Mouse (Mus musculus): Measurements from ENCODE around the gene Hyal5. TPM values are rescaled to one million over a fixed set of nuclear protein-coding genes. Genes with fewer than 3 reads are reported as not detected.

Hyal5 gene
- not detected in 2 replicates for polyA plus RNA-seq (2015; fragmentation: Nextera tagmentation; extraction: Ambion mirVana)

DNA sequence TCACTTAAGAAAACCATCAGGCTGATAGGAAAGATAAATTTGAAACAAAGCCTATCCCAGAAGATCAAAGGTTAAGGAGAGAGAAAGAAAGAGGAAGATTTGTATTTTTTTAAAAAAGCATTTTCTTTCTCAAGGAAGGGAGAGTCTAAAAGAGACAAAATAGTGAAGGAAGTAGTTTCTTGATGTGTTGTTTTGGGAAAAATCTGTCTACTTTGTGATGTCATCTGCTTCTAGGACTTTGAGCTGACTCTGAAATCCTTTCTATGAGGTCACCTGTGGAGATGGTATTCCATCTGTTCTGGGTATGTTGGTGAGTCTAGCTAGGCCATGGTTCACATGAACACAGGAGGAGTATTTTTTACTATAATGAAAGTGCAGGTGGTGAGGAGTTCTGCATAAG lies at the start of gene Hyal5:
Hyal5 (plus strand) TSS at position 301 of the 400 bp plus-strand sequence.
- H3K27ac ChIP-seq, result no peak within 1 kb of the TSS
- no peaks in the 10 kb centered on the region for H3K4me1 ChIP-seq
- no peak within 1 kb of the TSS for H3K4me2 ChIP-seq
- no peak for ATAC-seq (ENCODE audit: insufficient number of reproducible peaks, insufficient read depth, low FRiP score, low TSS enrichment, low read depth)
- H3K9me3 ChIP-seq, result no peaks in the 10 kb centered on the region
- no peak within 1 kb of the TSS for H3K9ac ChIP-seq
- H3K4me3 ChIP-seq, result no peak within 1 kb of the TSS
- H3K27me3 ChIP-seq, result no peaks in the 10 kb centered on the region
- H3K36me3 ChIP-seq, result no peaks in the 10 kb centered on the region

DNA sequence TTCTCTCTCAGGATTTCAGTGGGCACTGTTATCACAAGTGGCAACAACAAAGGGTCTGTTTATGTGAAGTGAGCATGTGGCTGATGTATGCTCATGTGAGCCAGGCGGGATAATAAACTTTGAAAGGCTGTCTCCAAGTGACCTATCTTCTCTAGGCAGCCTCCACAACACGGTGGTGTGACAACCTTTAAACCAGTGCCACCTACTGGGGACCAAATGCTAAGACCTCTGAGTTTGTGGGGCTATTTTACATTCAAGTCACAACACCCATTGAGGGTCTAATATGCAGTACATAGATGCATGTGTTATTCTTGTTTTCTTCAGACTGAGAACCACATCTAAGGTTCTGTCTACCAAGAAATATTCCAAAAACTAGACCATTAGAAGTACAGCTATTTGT lies 35.7 kb upstream of the Hyal5 start:
- H3K9me3 ChIP-seq, result no peaks in the 10 kb centered on the region
- H3K4me2 ChIP-seq, result no peak overlapping the region
- 55% methylated on average over 2 of the region's 2 CpGs for WGBS
- no peak overlapping the region for H3K27ac ChIP-seq
- no peak overlapping the region for H3K9ac ChIP-seq
- no peak for ATAC-seq (ENCODE audit: insufficient number of reproducible peaks, insufficient read depth, low FRiP score, low TSS enrichment, low read depth)
- H3K4me3 ChIP-seq, result no peak overlapping the region
- no peaks in the 10 kb centered on the region for H3K27me3 ChIP-seq
- H3K36me3 ChIP-seq, result no peaks in the 10 kb centered on the region
- no peaks in the 10 kb centered on the region for H3K4me1 ChIP-seq

DNA sequence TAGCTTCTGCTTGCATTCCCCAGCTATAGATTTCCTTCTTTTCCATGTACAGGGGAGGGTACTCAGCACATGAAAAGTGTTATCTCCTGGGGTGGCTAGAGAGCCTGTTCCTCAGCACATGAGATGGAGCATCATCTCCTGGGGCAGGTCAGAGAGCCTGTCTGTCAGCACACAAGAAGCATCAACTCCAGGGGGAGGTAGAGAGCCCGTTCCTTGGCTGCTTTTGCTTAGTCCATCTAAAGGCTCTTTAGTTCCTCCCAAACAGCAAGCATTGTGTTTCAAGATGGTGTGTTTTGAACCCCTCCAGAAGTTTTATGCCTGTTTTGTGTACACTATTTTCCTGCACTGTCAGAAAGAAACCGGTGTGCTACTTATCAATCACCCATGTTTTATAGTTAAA lies 2.5 kb downstream of the Hyal5 start:
- ATAC-seq (ENCODE audit: insufficient number of reproducible peaks, insufficient read depth, low FRiP score, low TSS enrichment, low read depth), result no peak
- H3K9me3 ChIP-seq, result no peaks in the 10 kb centered on the region

DNA sequence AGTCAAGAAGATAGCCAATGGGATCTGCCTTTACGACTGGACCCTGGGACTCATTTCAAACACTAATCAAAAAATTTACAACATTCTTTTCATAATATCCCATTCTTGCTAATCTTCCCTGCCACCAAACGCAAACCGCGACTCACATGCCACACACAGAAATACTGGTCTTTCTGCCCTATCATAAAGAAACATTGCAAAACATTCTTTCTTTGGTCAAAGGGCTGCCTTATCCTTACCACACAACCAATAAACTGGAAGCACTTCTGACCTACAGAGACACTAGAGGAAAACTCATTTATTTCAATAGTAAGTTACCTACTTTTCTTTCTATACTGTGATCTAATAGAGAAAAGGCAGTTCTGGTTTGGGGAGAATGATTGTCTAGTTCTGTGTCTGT lies 5.9 kb downstream of the Hyal5 start:
- Histone ChIP-seq H3K4me2 (no peak overlapping the region), H3K27ac (no peak overlapping the region), H3K4me1 (no peaks in the 10 kb centered on the region), H3K9ac (no peak overlapping the region), H3K9me3 (no peaks in the 10 kb centered on the region), H3K4me3 (no peak overlapping the region), H3K36me3 (no peaks in the 10 kb centered on the region), H3K27me3 (no peaks in the 10 kb centered on the region)
- 90% methylated on average over 4 of the region's 4 CpGs for WGBS
- no peak for ATAC-seq (ENCODE audit: insufficient number of reproducible peaks, insufficient read depth, low FRiP score, low TSS enrichment, low read depth)

More for the DNA sequence above, 2.5 kb downstream of the Hyal5 start:
- no peak overlapping the region for H3K4me3 ChIP-seq
- 44% methylated on average over 2 of the region's 2 CpGs for WGBS
- no peak overlapping the region for H3K4me2 ChIP-seq
- no peak overlapping the region for H3K27ac ChIP-seq
- no peaks in the 10 kb centered on the region for H3K4me1 ChIP-seq
- H3K36me3 ChIP-seq, result no peaks in the 10 kb centered on the region
- H3K27me3 ChIP-seq, result no peaks in the 10 kb centered on the region
- H3K9ac ChIP-seq, result no peak overlapping the region

DNA sequence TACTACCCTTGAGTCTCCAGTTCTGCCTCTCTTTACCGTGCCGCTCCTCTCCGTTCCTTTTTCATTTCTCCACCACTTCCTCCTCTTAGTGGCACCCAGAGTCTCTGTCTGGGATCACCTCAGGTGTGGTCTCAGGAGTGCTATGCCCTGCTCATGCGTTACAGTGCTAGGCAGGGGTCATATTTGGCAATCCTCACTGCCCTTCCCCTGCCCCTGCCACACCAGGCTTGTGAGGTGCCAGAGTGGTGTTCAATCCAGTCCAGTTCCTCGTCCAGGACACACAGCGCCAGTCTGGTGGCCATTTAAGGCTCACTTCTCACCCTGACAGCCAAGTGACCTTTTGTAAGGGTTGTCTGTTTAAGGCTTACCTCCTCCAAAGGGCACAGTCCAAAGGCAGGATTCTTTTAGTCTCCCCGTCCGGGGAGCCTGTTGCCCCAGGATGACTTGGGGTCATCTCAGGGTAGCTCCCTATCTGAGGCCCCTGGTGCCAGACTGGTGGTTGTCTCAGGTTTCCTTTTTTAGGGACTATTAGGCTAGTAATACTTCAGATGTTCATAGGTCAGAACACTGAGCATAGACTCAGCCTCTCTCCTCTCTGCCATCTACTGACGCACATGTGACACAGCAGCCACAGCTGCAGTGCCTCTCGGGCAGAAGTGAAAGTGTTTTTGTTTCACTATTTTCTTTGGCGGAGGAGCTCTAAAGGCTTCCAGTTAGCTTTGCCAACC lies 36.5 kb downstream of the Hyal5 start:
- Histone ChIP-seq H3K4me3 (no peak overlapping the region), H3K9me3 (no peaks in the 10 kb centered on the region), H3K27me3 (no peaks in the 10 kb centered on the region), H3K4me1 (no peaks in the 10 kb centered on the region; the same call in 1 of the 2 replicates), H3K9ac (no peak overlapping the region), H3K36me3 (no peaks in the 10 kb centered on the region), H3K4me2 (peak overlapping the region; percentile 32; the same call in 1 of the 2 replicates), H3K27ac (no peak overlapping the region)
- ATAC-seq (ENCODE audit: insufficient number of reproducible peaks, insufficient read depth, low FRiP score, low TSS enrichment, low read depth), result no peak
- WGBS, result 60% methylated on average over 11 of the region's 11 CpGs

DNA sequence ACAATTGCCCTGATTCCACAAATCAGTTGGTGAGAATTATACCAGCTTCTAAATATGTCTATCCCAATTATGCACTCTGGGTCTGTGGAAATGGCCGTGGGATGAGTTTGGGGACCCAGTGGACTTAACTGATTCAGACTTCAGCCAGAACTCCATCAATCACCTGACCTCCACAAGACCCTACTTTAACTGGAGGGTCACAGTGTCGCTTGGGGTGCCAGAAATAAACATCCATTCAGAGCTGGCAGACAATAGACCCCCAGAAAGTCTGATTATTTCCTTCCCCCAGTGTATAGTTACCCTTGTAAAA lies 37.0 kb downstream of the Hyal5 start:
- Histone ChIP-seq H3K4me2 (peak overlapping the region; percentile 32; the same call in 1 of the 2 replicates), H3K4me1 (no peaks in the 10 kb centered on the region; the same call in 1 of the 2 replicates), H3K27ac (no peak overlapping the region), H3K4me3 (no peak overlapping the region), H3K9ac (no peak overlapping the region), H3K27me3 (no peaks in the 10 kb centered on the region), H3K36me3 (no peaks in the 10 kb centered on the region), H3K9me3 (no peaks in the 10 kb centered on the region)
- WGBS, result 43% methylated on average over 2 of the region's 2 CpGs
- no peak for ATAC-seq (ENCODE audit: insufficient number of reproducible peaks, insufficient read depth, low FRiP score, low TSS enrichment, low read depth)

DNA sequence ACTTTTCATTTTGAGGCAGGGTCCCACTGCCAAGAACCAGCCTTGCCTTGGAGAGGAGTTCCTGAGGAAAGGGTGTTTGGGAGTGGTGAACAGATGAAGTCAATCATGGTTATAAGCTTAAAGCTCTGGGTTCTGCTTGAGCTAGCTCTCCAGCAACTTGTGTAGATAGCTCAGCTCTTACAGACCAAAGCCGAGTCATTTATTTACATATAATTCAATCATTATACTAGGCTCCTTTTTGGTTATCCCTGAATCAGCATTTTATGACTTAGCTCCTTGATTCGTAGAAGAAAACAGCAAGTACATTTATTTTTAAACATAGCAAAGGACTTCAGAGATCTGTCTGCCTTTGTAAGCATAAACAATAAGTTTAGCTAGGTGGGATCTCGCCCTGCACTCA lies 47.3 kb downstream of the Hyal5 start:
- H3K4me3 ChIP-seq, result no peak overlapping the region
- no peak for ATAC-seq (ENCODE audit: insufficient number of reproducible peaks, insufficient read depth, low FRiP score, low TSS enrichment, low read depth)
- no peaks in the 10 kb centered on the region for H3K4me1 ChIP-seq
- WGBS, result 85% methylated on average over 3 of the region's 3 CpGs
- no peaks in the 10 kb centered on the region for H3K9me3 ChIP-seq
- H3K27ac ChIP-seq, result no peak overlapping the region
- H3K27me3 ChIP-seq, result no peaks in the 10 kb centered on the region
- no peak overlapping the region for H3K4me2 ChIP-seq
- no peaks in the 10 kb centered on the region for H3K36me3 ChIP-seq
- H3K9ac ChIP-seq, result no peak overlapping the region

DNA sequence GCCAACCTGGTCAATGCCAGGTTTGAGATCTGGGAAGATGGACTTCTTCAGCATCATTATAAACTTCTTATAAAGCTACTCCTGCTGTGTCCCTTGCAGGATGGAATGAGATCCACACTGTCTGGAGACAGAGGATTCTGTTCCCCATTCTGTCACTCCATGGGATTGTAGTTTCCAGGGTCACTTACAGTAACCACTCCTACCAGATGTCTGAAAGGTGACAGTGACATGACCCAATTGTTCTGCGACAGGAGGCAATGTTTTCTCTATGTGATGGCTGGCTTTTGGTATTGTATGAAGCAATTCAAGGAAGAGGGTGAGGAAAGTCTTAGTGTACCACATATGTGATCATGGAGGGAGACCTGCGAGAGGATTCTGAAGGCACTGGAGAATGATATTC lies 50.0 kb downstream of the Hyal5 start:
- H3K4me2 ChIP-seq, result no peak overlapping the region
- no peaks in the 10 kb centered on the region for H3K27me3 ChIP-seq
- no peak overlapping the region for H3K9ac ChIP-seq
- no peaks in the 10 kb centered on the region for H3K36me3 ChIP-seq
- no peaks in the 10 kb centered on the region for H3K9me3 ChIP-seq
- no peaks in the 10 kb centered on the region for H3K4me1 ChIP-seq
- H3K4me3 ChIP-seq, result no peak overlapping the region
- 88% methylated on average over 2 of the region's 2 CpGs for WGBS
- ATAC-seq (ENCODE audit: insufficient number of reproducible peaks, insufficient read depth, low FRiP score, low TSS enrichment, low read depth), result no peak
- no peak overlapping the region for H3K27ac ChIP-seq

DNA sequence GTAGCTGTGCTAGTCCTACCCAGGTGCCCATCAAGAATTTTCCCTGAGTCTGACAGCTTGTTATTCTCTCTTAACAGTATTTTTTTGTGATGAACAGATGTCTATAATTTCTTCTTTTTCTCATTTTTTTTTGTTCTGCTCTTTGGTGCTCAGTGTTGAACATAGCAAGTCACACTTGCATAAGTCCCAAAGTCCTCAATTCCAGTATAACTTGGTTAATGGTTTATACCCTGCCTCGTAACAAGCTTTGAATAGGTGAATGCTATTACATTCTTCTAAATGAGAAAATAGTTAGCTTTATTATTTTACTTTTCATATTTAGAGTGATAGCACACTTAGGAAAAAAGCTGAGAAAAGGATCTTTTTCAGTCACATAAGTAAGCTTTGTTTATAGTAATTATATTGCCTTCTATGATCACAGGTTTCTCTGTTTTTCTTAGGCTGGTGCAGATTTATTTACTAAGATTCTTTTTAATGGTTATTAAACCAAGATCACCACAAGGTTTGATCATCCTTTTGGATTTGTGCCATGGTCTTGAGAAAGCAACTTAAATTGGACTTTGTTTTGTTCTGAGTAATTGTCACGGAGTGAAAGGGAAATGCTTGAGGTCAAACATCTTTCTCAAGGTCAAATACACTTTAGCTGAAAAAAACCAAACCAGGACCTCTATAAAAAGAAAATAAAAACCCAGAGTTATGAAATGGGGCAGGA lies 52.4 kb downstream of the Hyal5 start:
- no peaks in the 10 kb centered on the region for H3K4me1 ChIP-seq
- H3K9ac ChIP-seq, result no peak overlapping the region
- no peaks in the 10 kb centered on the region for H3K36me3 ChIP-seq
- no peaks in the 10 kb centered on the region for H3K9me3 ChIP-seq
- H3K4me3 ChIP-seq, result no peak overlapping the region
- no peak for ATAC-seq (ENCODE audit: insufficient number of reproducible peaks, insufficient read depth, low FRiP score, low TSS enrichment, low read depth)
- H3K27ac ChIP-seq, result no peak overlapping the region
- H3K27me3 ChIP-seq, result no peaks in the 10 kb centered on the region
- no peak overlapping the region for H3K4me2 ChIP-seq
- 55% methylated on average over 2 of the region's 2 CpGs for WGBS

DNA sequence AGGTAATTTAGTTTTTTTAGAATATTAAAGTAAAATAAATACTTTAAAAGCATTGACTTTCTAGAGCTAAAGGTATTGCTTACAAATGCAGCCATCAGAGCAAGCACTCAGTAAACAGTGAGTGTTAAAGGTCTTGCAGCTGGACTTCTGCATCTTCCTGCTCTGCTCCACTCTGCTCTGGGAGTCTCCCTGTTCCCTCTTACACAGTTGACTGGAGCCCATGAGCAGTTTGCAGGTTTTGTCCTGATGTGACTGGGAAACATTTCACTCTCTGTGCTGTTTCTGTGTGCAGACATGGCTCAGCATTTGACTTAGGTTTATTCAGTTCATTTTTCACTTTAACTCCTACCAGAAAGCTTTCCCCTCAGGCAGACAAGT lies 52.9 kb downstream of the Hyal5 start:
- Histone ChIP-seq H3K36me3 (no peaks in the 10 kb centered on the region), H3K27me3 (no peaks in the 10 kb centered on the region), H3K4me2 (no peak overlapping the region), H3K4me3 (no peak overlapping the region), H3K27ac (no peak overlapping the region), H3K9me3 (no peaks in the 10 kb centered on the region), H3K4me1 (no peaks in the 10 kb centered on the region), H3K9ac (no peak overlapping the region)
- no peak for ATAC-seq (ENCODE audit: insufficient number of reproducible peaks, insufficient read depth, low FRiP score, low TSS enrichment, low read depth)

DNA sequence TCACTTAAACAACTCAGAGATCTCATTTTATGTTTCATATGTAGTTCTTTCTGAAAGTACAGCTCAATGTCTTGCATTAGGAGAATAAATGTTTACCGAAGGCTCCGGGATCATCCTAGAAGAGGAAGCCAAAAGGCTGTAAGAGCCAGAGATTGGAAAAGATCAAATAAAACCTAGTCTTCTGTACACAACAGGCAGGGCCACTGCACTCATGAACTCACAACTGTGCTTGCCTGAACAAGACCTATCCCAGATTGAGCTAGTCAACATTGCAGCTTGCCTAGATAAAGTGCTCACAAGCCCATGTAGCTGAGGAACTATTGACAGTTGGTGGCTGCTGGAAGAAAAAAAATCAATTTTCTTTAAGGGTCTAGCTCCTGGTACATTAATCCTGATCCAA lies 55.8 kb downstream of the Hyal5 start:
- Histone ChIP-seq H3K4me3 (no peak overlapping the region), H3K27ac (no peak overlapping the region), H3K9ac (no peak overlapping the region), H3K4me2 (no peak overlapping the region), H3K27me3 (no peaks in the 10 kb centered on the region), H3K36me3 (no peaks in the 10 kb centered on the region), H3K4me1 (no peaks in the 10 kb centered on the region), H3K9me3 (no peaks in the 10 kb centered on the region)
- 84% methylated on average over 2 of the region's 2 CpGs for WGBS
- ATAC-seq (ENCODE audit: insufficient number of reproducible peaks, insufficient read depth, low FRiP score, low TSS enrichment, low read depth), result no peak

DNA sequence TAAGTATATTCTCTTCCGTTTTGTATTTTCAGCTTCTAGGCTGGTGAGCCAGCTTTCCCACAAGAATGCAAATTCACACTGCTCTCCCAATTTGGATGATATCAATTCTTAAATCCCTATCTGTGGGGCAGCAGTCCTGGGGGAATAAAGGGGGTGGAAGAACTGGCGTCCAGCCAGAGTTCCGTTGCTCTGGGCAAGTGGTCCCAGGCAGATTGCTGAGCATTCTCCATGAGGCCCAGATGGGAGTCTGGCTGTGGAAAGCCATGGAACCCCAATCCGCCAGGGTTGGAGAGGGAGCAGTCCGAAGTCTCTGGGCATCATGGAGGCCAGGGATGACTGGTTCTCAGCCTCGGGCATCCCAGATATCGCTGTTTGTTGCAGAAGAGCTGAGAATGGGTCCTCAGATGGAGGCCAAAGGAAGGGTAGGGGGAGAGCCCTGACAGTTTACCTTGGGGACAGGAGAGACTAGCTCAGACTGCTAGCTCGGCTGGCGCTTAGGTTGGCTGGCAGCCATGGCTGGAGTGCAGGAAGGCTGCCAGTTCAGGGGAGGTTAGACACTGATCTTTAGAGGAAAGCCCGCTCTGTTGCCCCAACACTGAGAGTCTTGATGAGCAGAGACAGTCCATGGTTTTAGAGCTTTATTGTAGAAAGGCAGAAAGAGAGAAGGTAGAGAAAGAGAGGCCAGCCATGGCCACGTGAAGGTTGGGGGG lies 67.4 kb downstream of the Hyal5 start:
- H3K36me3 ChIP-seq, result no peaks in the 10 kb centered on the region
- H3K27ac ChIP-seq, result no peak overlapping the region
- no peak overlapping the region for H3K4me2 ChIP-seq
- no peaks in the 10 kb centered on the region for H3K9me3 ChIP-seq
- no peaks in the 10 kb centered on the region for H3K27me3 ChIP-seq
- no peak overlapping the region for H3K4me3 ChIP-seq
- ATAC-seq (ENCODE audit: insufficient number of reproducible peaks, insufficient read depth, low FRiP score, low TSS enrichment, low read depth), result no peak
- H3K9ac ChIP-seq, result no peak overlapping the region
- no peaks in the 10 kb centered on the region for H3K4me1 ChIP-seq
- 90% methylated on average over 11 of the region's 11 CpGs for WGBS
